Mouse (Mus musculus): ENCODE measurements at regions not wholly inside any gene's neighbourhood (a gene's known extent, or its start where the extent isn't known, plus 50 kb on each side); places are given as distances from the start of the nearest gene placed in this dataset.

GRCm38 (mm10) chr8:90728011-90728410 is 89.2 kb downstream of the Gm19935 start:
- TF ChIP-seq E2F4 (IDR thresholded peaks at IDR 0.05; ENCODE audit: borderline replicate concordance, low read depth, low read length) = no peak
- no peak for TF ChIP-seq ZNF384 (IDR thresholded peaks at IDR 0.05; ENCODE audit: low read depth, low read length)
